Mouse (Mus musculus) erythroid progenitor cell, adult 5-6 weeks (primary cell): ENCODE measurements around the gene Jpt1. TPM values are rescaled to one million over a fixed set of nuclear protein-coding genes. Genes with fewer than 3 reads are reported as not detected.
"Not testable (repeated sequence)": the region's sequence is repeated elsewhere in the genome, so short reads cannot be mapped to it uniquely, and the experiment has no call there.

Experiments
- ATAC-seq: replicated peaks from 2 replicates; pipeline ENCODE4 v1.8.0; 2016; ENCODE audit warnings: moderate number of reproducible peaks, mild to moderate bottlenecking, moderate TSS enrichment, inconsistent platforms; ENCODE audit not compliant: poor library complexity, low FRiP score, severe bottlenecking
- total RNA-seq, 2 experiments: library from RNA; stranded (forward) in 1 of 2; stranded (reverse) in 1 of 2; fragments of 150-400 nt in 1 of 2; fragments of 186-747, 209-891 nt in 1 of 2; gene quantifications; 2 replicates each; pipeline versions ENCODE4 v1.2.3 to v1.2.4; 2015 to 2017; ENCODE audit warnings: low replicate concordance in 2 of 2

Jpt1 gene
- total RNA-seq, 2 experiments from 2014 or later, result 168 to 235 TPM

DNA sequence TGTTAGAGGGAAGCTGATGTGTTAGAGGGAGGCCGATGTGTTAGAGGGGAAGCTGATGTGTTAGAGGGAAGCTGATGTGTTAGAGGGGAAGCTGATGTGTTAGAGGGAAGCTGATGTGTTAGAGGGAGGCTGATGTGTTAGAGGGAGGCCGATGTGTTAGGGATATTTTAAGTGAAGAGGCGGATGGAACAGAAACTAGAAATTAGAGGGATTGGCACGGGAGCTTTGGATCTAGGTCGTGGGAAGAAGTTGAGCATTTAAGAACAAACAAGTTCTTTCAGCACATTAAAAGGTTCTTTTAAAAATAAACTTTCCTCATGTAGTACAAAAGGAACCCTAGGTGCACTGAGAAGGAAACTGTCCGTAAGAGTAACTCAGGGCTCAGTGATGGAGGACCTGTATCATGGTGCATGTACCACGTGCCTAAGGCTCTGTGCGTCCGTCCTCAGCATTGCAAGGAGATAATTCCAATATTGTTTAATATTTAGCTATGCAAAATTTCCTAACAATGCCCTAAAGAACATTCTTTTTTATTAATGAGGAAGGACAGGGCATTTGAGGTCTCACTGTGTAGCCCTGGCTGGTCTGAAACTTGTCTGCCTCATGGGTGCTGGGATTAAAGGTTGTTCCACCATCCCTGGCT lies 35.8 kb downstream of the Jpt1 start:
- no peak for ATAC-seq

GRCm38 (mm10) chr11:115477388-115477787 lies 36.8 kb downstream of the Jpt1 start:
- not testable (repeated sequence) for ATAC-seq

- not testable (repeated sequence) for ATAC-seq
Observed at GRCm38 (mm10) chr11:115476630-115477029, 37.6 kb downstream of the Jpt1 start.

- ATAC-seq, result peak; percentile 47
Observed at GRCm38 (mm10) chr11:115475758-115476237, 38.4 kb downstream of the Jpt1 start.

GRCm38 (mm10) chr11:115475025-115475757 lies 39.0 kb downstream of the Jpt1 start, which contains the start of gene Armc7:
TSS of gene Armc7 (plus strand) at chr11:115475667.
- ATAC-seq, result peak; percentile 91

- ATAC-seq, result peak; percentile 70
Observed at GRCm38 (mm10) chr11:115473626-115474275, 40.4 kb downstream of the Jpt1 start.

GRCm38 (mm10) chr11:115472183-115472582 lies 42.0 kb downstream of the Jpt1 start:
- no peak for ATAC-seq

DNA sequence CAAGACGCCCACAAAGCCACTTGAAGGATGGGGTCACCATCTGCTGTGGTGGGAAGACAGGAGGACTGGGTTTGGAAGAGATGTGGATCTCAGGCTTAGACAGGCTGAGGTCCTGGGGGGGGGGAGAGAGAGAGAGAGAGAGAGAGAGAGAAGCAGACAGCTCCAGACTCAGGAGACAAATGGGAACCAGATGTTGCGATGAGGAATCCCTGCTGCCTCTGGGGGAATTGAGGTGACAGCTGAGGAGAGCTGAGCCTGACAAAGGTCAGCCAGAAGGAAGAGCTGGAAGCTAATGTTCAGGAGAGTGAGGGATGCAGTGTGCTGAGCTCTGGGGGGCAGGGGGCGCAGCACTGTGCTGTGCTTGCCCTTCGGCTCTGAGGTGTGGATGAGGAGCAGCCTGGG lies 47.0 kb downstream of the Jpt1 start:
- no peak for ATAC-seq

DNA sequence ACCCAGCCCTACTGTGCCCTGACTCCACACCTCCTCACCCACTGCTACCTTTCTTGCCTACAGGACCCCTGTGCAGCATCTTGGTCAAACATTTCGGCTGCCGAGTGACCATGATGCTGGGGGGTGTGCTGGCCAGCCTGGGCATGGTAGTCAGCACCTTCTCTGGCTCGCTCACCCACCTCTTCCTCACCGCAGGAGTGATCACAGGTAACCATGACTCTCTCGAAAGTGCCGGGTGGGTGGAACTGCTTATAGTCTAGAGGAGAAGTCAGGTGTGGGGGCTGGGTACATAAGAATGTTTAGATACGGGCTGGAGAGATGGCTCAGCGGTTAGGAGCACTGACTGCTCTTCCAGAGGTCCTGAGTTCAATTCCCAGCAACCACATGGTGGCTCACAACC lies 49.3 kb downstream of the Jpt1 start:
- no peak for ATAC-seq

- ATAC-seq, result no peak
Observed at GRCm38 (mm10) chr11:115463397-115463796, 50.8 kb downstream of the Jpt1 start.

DNA sequence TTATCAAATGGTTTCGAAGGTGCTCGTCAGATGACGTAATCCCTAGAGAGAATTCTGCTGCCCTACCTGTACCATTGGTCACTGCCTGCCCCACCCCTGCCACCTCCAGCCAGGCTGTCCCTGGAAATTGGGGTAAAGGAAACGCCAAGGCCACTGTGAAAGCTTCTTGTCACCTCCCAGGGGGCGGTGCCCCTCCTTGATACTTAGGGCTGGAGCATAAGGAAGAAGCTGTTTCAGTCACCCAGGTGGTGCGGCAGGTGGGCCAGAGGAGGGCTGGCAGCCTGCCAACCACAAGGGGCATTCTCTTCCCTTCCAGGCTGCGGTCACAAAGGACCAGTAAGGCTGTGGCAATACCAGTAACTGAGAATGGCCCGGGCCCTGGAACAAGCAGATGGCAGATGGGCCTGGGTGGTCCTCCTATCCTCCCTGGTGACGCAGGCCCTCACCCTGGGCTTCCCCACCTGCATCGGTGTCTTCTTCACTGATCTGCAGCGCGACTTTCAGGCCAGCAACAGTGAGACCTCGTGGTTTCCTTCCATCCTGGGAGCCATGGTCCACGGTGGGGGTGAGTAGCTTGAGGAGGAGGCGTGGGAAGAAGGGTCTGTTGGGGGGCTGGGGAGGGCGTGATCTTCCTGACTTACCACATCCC lies 51.8 kb downstream of the Jpt1 start, which contains the start of gene Slc16a5:
Gene Slc16a5, plus strand, starts transcription at position 232 of the 649 bp plus-strand sequence.
- no peak; the same call in 1 of the 2 replicates for ATAC-seq

GRCm38 (mm10) chr11:115461846-115462242 lies 52.3 kb downstream of the Jpt1 start:
- ATAC-seq, result no peak

DNA sequence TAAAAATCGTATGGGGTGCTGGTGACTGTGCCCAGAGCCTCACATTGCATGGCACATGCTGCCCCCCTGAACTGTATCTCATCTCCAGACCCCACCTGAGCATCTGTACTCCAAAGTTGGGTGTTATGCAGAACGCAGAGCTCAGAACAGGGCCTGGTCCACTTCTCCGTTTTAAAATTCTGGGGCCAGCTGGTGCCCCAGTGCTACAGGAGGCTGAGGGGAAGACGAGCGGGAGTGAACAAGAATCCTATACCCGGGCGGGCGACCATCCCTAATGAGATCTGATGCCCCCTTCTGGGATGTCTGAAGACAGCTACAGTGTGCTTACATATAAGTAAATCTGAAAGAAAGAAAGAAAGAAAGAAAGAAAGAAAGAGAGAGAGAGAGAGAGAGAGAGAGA lies 53.2 kb downstream of the Jpt1 start:
- ATAC-seq, result no peak

DNA sequence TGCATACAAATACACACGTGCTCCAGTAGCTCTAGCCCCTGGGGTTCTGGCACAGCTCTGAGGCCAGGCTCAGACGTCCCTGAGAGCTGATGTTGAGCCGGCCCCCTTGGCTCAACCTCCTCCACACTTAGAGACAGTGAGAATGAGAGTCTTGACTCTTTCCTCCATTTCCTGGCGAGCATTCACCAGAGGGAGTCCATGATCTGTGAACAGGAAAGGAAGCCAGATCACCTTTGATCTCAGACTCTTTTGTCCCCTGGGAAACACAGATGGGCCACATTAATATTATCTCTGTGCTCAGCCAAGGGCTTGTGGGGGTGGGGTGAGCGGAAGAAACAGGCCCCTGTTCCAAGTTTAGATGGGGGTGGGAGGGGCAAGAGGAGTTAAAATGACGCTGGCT lies 56.8 kb downstream of the Jpt1 start:
- no peak for ATAC-seq

GRCm38 (mm10) chr11:115456182-115456581 lies 58.0 kb downstream of the Jpt1 start:
- no peak for ATAC-seq

- ATAC-seq, result no peak
Observed at GRCm38 (mm10) chr11:115455619-115456018, 58.6 kb downstream of the Jpt1 start.

GRCm38 (mm10) chr11:115454822-115455221 lies 59.4 kb downstream of the Jpt1 start:
- ATAC-seq, result not testable (repeated sequence)

DNA sequence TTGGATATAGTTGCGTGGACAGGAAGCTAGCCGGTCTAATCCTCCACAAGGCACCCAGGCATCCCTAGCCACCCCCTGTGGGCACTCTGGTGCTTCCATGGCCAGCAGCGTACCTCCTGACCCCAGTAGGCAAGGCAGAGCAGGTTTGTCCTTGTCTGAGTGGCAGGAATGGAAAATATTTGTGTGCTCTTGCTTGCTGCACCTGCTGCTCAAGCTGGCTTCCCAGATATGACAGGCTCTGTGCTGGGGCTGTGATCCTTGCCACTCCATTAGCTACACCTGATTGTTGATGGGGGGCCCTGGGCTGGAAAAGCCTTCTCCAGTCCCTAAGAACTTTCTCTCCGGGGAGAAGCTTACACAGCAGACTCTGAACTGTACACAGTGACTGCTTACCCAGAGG lies 60.9 kb downstream of the Jpt1 start:
- ATAC-seq, result no peak

DNA sequence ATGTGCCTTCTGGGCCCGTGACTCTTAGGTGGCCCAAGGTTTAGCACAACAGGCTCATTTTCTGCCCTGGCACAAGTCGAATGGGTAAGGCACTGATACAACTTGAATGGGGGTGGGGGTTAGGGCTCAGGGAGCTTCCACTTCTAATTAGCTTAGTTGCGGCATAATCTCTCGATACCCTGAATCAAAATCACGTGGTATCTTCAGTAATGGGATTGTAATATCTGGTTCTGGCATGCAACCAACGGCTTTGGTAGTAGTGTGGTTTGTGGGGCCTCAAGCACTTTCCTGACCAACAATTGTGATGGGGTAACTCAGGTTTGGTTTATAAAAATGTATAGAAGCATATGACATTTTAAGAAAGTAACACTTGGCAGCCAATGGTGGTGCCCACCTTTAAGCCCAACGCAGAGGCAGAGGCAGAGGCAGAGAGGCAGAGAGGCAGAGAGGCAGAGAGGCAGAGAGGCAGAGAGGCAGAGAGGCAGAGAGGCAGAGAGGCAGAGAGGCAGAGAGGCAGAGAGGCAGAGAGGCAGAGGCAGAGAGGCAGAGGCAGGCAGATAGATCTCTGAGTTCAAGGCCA lies 61.8 kb downstream of the Jpt1 start:
- no peak for ATAC-seq

- ATAC-seq, result no peak
Observed at GRCm38 (mm10) chr11:115451781-115452241, 62.4 kb downstream of the Jpt1 start.
